ENCODE assay signal across 8 mouse cellular contexts in the genomic region with DNA sequence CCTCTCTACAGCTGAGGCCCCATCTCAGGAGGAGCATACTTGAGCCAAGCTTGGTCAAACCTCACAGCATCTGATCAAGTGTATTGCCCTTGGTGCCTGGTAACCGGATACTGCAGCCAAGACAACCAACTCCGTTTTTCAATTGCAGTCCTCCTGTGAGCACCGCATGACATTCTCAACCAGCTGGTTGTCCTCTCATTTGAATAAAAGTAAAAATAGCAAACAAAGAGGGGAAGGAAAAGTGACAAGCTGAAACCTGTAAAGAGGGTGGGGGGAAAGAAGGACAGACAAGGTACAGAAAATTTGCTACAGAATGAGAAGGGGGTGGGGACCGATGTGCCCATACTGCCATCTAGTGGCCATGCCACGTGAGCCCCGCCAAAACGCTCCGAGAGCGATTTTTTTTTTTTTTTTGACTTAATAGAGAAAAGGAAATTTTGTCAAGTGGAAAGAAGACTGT.
DNase-seq lines count a peak whose midpoint lies in the region; ATAC-seq and TF ChIP-seq lines count a peak whose summit lies in the region.

No protein-coding gene starts in this region.

- H3K4me3 ChIP-seq in thymus, adult 2 months (ENCODE audit: control insufficient read depth, insufficient read depth, low read length): no peak overlapping the region
- H3K4me3 ChIP-seq in forebrain, embryonic 16.5 days (replicated peaks; ENCODE audit: low read length): peak overlapping the region; percentile 28
- no peak overlapping the region for H3K4me3 ChIP-seq in intestine, embryonic 14.5 days (ENCODE audit: low read depth, low read length)
- peak overlapping the region; percentile 27 for H3K4me3 ChIP-seq in midbrain, embryonic 15.5 days
- H3K4me3 ChIP-seq in testis, adult 2 months (ENCODE audit: control insufficient read depth, low read depth, low read length): peak overlapping the region; percentile 25; the same call in 1 of the 2 replicates

- no peak overlapping the region for H3K27ac ChIP-seq in thymus, adult 2 months (ENCODE audit: control insufficient read depth, insufficient read depth, low read length)
- peak overlapping the region; percentile 67 for H3K27ac ChIP-seq in forebrain, embryonic 16.5 days (ENCODE audit: low read length)
- H3K27ac ChIP-seq in intestine, embryonic 14.5 days (ENCODE audit: low read depth): no peak overlapping the region
- peak overlapping the region; percentile 67; the same call in 1 of the 2 replicates for H3K27ac ChIP-seq in midbrain, embryonic 15.5 days
- no peak overlapping the region for H3K27ac ChIP-seq in testis, adult 2 months (ENCODE audit: control insufficient read depth, insufficient read depth, low read depth, low read length)

- DNase-seq in thymus, adult 2 months: no peak
- DNase-seq in thymus, postnatal 25 days: no peak
- peak; percentile 23 to 34 for DNase-seq in cerebellum, adult 18-20 months
- DNase-seq in intestine, embryonic 14.5 days (ENCODE audit: low spot score): peak; percentile 78
- DNase-seq in left cerebral cortex, postnatal 36 days (ENCODE audit: low spot score in 2 of 2): peak; percentile 53 to 63

- intact Hi-C loops in left cerebral cortex, postnatal 36 days (cut with DNase I): loop anchor here (10.0 kb wide), 1 partner anchor 481 kb away; no protein-coding TSS in a partner anchor

- peak; percentile 89 for ATAC-seq in forebrain, embryonic 16.5 days
- ATAC-seq in intestine, embryonic 14.5 days (replicated peaks; ENCODE audit: low FRiP score, low TSS enrichment, low read depth): no peak
- peak; percentile 91 for ATAC-seq in midbrain, embryonic 15.5 days (replicated peaks)

- 0 out of 2 replicates have a peak, but pooled peaks cover 2% of the 10 kb centered on the region for H3K9me3 ChIP-seq in forebrain, embryonic 16.5 days (ENCODE audit: control insufficient read depth, low read length)
- H3K9me3 ChIP-seq in intestine, embryonic 14.5 days (ENCODE audit: control insufficient read depth, low read length): no peaks in the 10 kb centered on the region
- no peaks in the 10 kb centered on the region for H3K9me3 ChIP-seq in midbrain, embryonic 15.5 days

- H3K36me3 ChIP-seq in thymus, adult 2 months (ENCODE audit: control insufficient read depth, insufficient read depth, low read length): no peaks in the 10 kb centered on the region
- H3K36me3 ChIP-seq in forebrain, embryonic 16.5 days (ENCODE audit: control insufficient read depth, insufficient read depth): no peaks in the 10 kb centered on the region
- H3K36me3 ChIP-seq in intestine, embryonic 14.5 days (ENCODE audit: control insufficient read depth, insufficient read depth, low read length): no peaks in the 10 kb centered on the region
- H3K36me3 ChIP-seq in midbrain, embryonic 15.5 days (replicated peaks): no peaks in the 10 kb centered on the region
- no peaks in the 10 kb centered on the region for H3K36me3 ChIP-seq in testis, adult 2 months (ENCODE audit: control insufficient read depth, insufficient read depth, low read length)

- WGBS in thymus, adult 2 months: 12% methylated on average over 9 of the region's 9 CpGs
- WGBS in forebrain, embryonic 16.5 days: under 1% methylated on average over 9 of the region's 9 CpGs
- 4% methylated on average over 9 of the region's 9 CpGs for WGBS in intestine, embryonic 14.5 days
- WGBS in midbrain, embryonic 15.5 days: 2% methylated on average over 9 of the region's 9 CpGs

- no peaks in the 10 kb centered on the region for H3K4me1 ChIP-seq in thymus, adult 2 months (replicated peaks; ENCODE audit: control insufficient read depth, insufficient read depth, low read length)
- no peaks in the 10 kb centered on the region for H3K4me1 ChIP-seq in forebrain, embryonic 16.5 days (replicated peaks; ENCODE audit: control insufficient read depth, insufficient read depth, low read length)
- no peaks in the 10 kb centered on the region for H3K4me1 ChIP-seq in intestine, embryonic 14.5 days (replicated peaks; ENCODE audit: control insufficient read depth, insufficient read depth, low read length)
- H3K4me1 ChIP-seq in midbrain, embryonic 15.5 days: peaks cover 4% of the 10 kb centered on the region; the same call in 1 of the 2 replicates
- peaks cover 5% of the 10 kb centered on the region for H3K4me1 ChIP-seq in testis, adult 2 months (ENCODE audit: control insufficient read depth, insufficient read depth, low read length)

- TF ChIP-seq CTCF in thymus, adult 2 months (IDR thresholded peaks at IDR 0.05; ENCODE audit: borderline replicate concordance, control insufficient read depth, extremely low read depth, insufficient read depth, low read length, poor library complexity): 0 out of 2 replicates have a peak, but pooled peaks have one; percentile 20
- peak; percentile 74 for TF ChIP-seq CTCF in testis, adult 2 months (IDR thresholded peaks at IDR 0.05; ENCODE audit: control insufficient read depth, insufficient read depth, insufficient replicate concordance, low read depth, low read length)

- no peaks in the 10 kb centered on the region for H3K27me3 ChIP-seq in thymus, adult 2 months (ENCODE audit: control insufficient read depth, insufficient read depth, low read length)
- H3K27me3 ChIP-seq in forebrain, embryonic 16.5 days (replicated peaks; ENCODE audit: control insufficient read depth, insufficient read depth, low read length): no peaks in the 10 kb centered on the region
- H3K27me3 ChIP-seq in intestine, embryonic 14.5 days (replicated peaks; ENCODE audit: control insufficient read depth, insufficient read depth, low read length): no peaks in the 10 kb centered on the region
- H3K27me3 ChIP-seq in midbrain, embryonic 15.5 days (replicated peaks): no peaks in the 10 kb centered on the region
- H3K27me3 ChIP-seq in testis, adult 2 months (ENCODE audit: control insufficient read depth, insufficient read depth, low read length): no peaks in the 10 kb centered on the region

- peak overlapping the region; percentile 47 for H3K4me2 ChIP-seq in forebrain, embryonic 16.5 days (ENCODE audit: low read length)
- peak overlapping the region; percentile 37 for H3K4me2 ChIP-seq in intestine, embryonic 14.5 days (ENCODE audit: low read length)
- H3K4me2 ChIP-seq in midbrain, embryonic 15.5 days: peak overlapping the region; percentile 43

- TF ChIP-seq POLR2A in thymus, adult 2 months (IDR thresholded peaks at IDR 0.05; ENCODE audit: control insufficient read depth, extremely low read depth, insufficient read depth, low read length, poor library complexity): no peak
- no peak for TF ChIP-seq POLR2A in testis, adult 2 months (IDR thresholded peaks at IDR 0.05; ENCODE audit: control insufficient read depth, low read depth, low read length)

- H3K9ac ChIP-seq in forebrain, embryonic 16.5 days (replicated peaks; ENCODE audit: low read depth, low read length): peak overlapping the region; percentile 33
- H3K9ac ChIP-seq in intestine, embryonic 14.5 days (ENCODE audit: low read length): no peak overlapping the region
- no peak overlapping the region for H3K9ac ChIP-seq in midbrain, embryonic 15.5 days

Comparison
In these comparisons a context has a peak if more than half of its experiments do, and no peak if none do; other contexts are left out.
1. DNase-seq: peak in cerebellum, adult 18-20 months (2 of 2), intestine, embryonic 14.5 days (single experiment) and left cerebral cortex, postnatal 36 days (2 of 2); none in thymus, adult 2 months (single experiment) and thymus, postnatal 25 days (single experiment).
2. H3K27ac ChIP-seq: peak in forebrain, embryonic 16.5 days (single experiment) and midbrain, embryonic 15.5 days (single experiment); none in thymus, adult 2 months (single experiment), intestine, embryonic 14.5 days (single experiment) and testis, adult 2 months (single experiment).
3. H3K4me3 ChIP-seq: peak in forebrain, embryonic 16.5 days (single experiment), midbrain, embryonic 15.5 days (single experiment) and testis, adult 2 months (single experiment); none in thymus, adult 2 months (single experiment) and intestine, embryonic 14.5 days (single experiment).
4. Peak in every context shown above with its lines, with median percentiles within 50 percentile points of each other: H3K4me2 ChIP-seq.